Mouse (Mus musculus): ENCODE measurements around the gene Fam205a1. TPM values are rescaled to one million over a fixed set of nuclear protein-coding genes. Genes with fewer than 3 reads are reported as not detected.
"Not testable (repeated sequence)": the region's sequence is repeated elsewhere in the genome, so short reads cannot be mapped to it uniquely, and the experiment has no call there.

The Fam205a1 gene
- polyA plus RNA-seq, 1 experiment from 2014 or later: not detected

GRCm38 (mm10) chr4:42876586-42877291 lies 23.1 kb upstream of the Fam205a1 start:
- Histone ChIP-seq H3K9ac (no peak overlapping the region), H3K27me3 (no peaks in the 10 kb centered on the region), H3K27ac (no peak overlapping the region), H3K4me3 (no peak overlapping the region), H3K4me1 (no peaks in the 10 kb centered on the region), H3K36me3 (no peaks in the 10 kb centered on the region), H3K4me2 (no peak overlapping the region), H3K9me3 (no peaks in the 10 kb centered on the region)
- 33% methylated on average over 5 of the region's 5 CpGs for WGBS
- 0 out of 2 replicates have a peak, but pooled peaks have one; percentile 63 for ATAC-seq (ENCODE audit: insufficient number of reproducible peaks, low FRiP score, low TSS enrichment, low read depth)

- Histone ChIP-seq H3K27me3 (no peaks in the 10 kb centered on the region), H3K9me3 (no peaks in the 10 kb centered on the region), H3K4me1 (no peaks in the 10 kb centered on the region), H3K4me2 (no peak within 1 kb of the TSS), H3K36me3 (no peaks in the 10 kb centered on the region), H3K27ac (no peak within 1 kb of the TSS), H3K9ac (no peak within 1 kb of the TSS), H3K4me3 (no peak within 1 kb of the TSS)
- 85% methylated on average over 7 of the region's 7 CpGs for WGBS
- ATAC-seq (ENCODE audit: insufficient number of reproducible peaks, low FRiP score, low TSS enrichment, low read depth): no peak
Measured at GRCm38 (mm10) chr4:42874134-42874533, 20.4 kb upstream of the Fam205a1 start, which contains the start of gene Fam205c. TSS of gene Fam205c (minus strand) at chr4:42874234.

GRCm38 (mm10) chr4:42872746-42873435 lies 19.2 kb upstream of the Fam205a1 start:
- Histone ChIP-seq H3K36me3 (no peaks in the 10 kb centered on the region), H3K27ac (no peak overlapping the region), H3K4me1 (no peaks in the 10 kb centered on the region), H3K27me3 (no peaks in the 10 kb centered on the region), H3K9me3 (no peaks in the 10 kb centered on the region), H3K4me3 (no peak overlapping the region), H3K9ac (no peak overlapping the region), H3K4me2 (no peak overlapping the region)
- no peak for ATAC-seq (ENCODE audit: insufficient number of reproducible peaks, low FRiP score, low TSS enrichment, low read depth)
- 69% methylated on average over 16 of the region's 16 CpGs for WGBS

GRCm38 (mm10) chr4:42872151-42872550 lies 18.5 kb upstream of the Fam205a1 start:
- Histone ChIP-seq H3K9me3 (no peaks in the 10 kb centered on the region), H3K4me2 (no peak overlapping the region), H3K4me3 (no peak overlapping the region), H3K27ac (no peak overlapping the region), H3K4me1 (no peaks in the 10 kb centered on the region), H3K9ac (no peak overlapping the region), H3K27me3 (no peaks in the 10 kb centered on the region), H3K36me3 (no peaks in the 10 kb centered on the region)
- ATAC-seq (ENCODE audit: insufficient number of reproducible peaks, low FRiP score, low TSS enrichment, low read depth): no peak
- 86% methylated on average over 7 of the region's 7 CpGs for WGBS

GRCm38 (mm10) chr4:42870748-42871147 lies 17.1 kb upstream of the Fam205a1 start:
- no peak for ATAC-seq (ENCODE audit: insufficient number of reproducible peaks, low FRiP score, low TSS enrichment, low read depth)
- H3K4me3 ChIP-seq: no peak overlapping the region
- H3K27ac ChIP-seq: no peak overlapping the region
- no peaks in the 10 kb centered on the region for H3K4me1 ChIP-seq
- H3K36me3 ChIP-seq: no peaks in the 10 kb centered on the region
- WGBS: 73% methylated on average over 5 of the region's 5 CpGs
- no peaks in the 10 kb centered on the region for H3K9me3 ChIP-seq
- H3K4me2 ChIP-seq: no peak overlapping the region
- H3K27me3 ChIP-seq: no peaks in the 10 kb centered on the region
- no peak overlapping the region for H3K9ac ChIP-seq

DNA sequence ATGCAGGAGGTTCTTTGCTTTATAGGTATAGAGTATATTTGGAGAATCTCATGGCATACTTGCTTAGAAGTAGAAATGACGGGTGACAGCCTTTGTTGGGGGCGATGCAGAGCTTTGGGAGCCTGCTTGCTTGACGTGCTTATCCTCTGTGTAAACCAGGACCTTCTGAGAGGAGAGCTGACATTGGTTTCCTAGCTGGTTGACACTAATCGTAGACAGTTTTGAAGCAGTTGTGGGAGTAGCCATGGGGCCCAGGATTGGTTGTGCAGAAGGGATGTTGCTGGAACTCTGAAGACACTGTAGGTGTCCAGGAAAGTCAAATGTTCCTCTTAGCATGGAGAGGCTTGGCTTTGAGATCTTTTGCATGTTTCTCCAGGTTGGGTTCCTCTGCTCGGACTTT lies 14.5 kb upstream of the Fam205a1 start:
- no peaks in the 10 kb centered on the region for H3K9me3 ChIP-seq
- no peak overlapping the region for H3K9ac ChIP-seq
- no peak overlapping the region for H3K4me3 ChIP-seq
- no peaks in the 10 kb centered on the region for H3K27me3 ChIP-seq
- H3K27ac ChIP-seq: no peak overlapping the region
- no peak overlapping the region for H3K4me2 ChIP-seq
- no peaks in the 10 kb centered on the region for H3K4me1 ChIP-seq
- ATAC-seq (ENCODE audit: insufficient number of reproducible peaks, low FRiP score, low TSS enrichment, low read depth): no peak
- H3K36me3 ChIP-seq: no peaks in the 10 kb centered on the region
- WGBS: 87% methylated on average over 5 of the region's 5 CpGs

- no peak overlapping the region for H3K4me3 ChIP-seq
- no peak for ATAC-seq (ENCODE audit: insufficient number of reproducible peaks, low FRiP score, low TSS enrichment, low read depth)
- no peaks in the 10 kb centered on the region for H3K36me3 ChIP-seq
- no peak overlapping the region for H3K9ac ChIP-seq
- no peak overlapping the region for H3K27ac ChIP-seq
- no peak overlapping the region for H3K4me2 ChIP-seq
- H3K27me3 ChIP-seq: no peaks in the 10 kb centered on the region
- 58% methylated on average over 3 of the region's 3 CpGs for WGBS
- no peaks in the 10 kb centered on the region for H3K4me1 ChIP-seq
- H3K9me3 ChIP-seq: no peaks in the 10 kb centered on the region
Measured at GRCm38 (mm10) chr4:42867390-42867789, 13.7 kb upstream of the Fam205a1 start.

- H3K36me3 ChIP-seq; H3K27me3 ChIP-seq; H3K4me1 ChIP-seq; H3K9me3 ChIP-seq; ATAC-seq (ENCODE audit: insufficient number of reproducible peaks, low FRiP score, low TSS enrichment, low read depth); H3K4me2 ChIP-seq; H3K4me3 ChIP-seq; H3K9ac ChIP-seq; H3K27ac ChIP-seq: not testable (repeated sequence)
- WGBS: 78% methylated on average over 5 of the region's 5 CpGs
Measured at GRCm38 (mm10) chr4:42863487-42863886, 9.8 kb upstream of the Fam205a1 start.

DNA sequence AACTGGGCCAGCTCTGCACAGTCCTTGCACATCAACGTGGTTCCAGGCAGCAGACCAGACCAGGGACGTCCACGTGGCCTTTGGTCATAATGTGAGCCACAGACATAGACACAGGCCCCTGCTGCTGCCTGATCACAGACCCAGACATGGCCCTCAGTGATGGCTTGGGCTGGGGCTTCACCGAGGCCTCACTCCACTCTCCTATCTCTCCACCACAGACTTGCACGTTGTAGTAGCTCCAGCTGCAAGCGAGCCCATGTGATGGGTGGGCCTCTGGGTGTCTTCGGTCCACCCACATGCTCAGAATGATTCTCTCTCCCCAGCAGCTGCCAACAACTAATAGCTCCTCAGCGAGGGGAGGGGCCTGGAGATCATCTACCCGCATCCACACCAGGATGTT lies 6.8 kb upstream of the Fam205a1 start:
- not testable (repeated sequence) for H3K9ac ChIP-seq; H3K4me1 ChIP-seq; H3K27me3 ChIP-seq; H3K27ac ChIP-seq; H3K36me3 ChIP-seq; H3K4me2 ChIP-seq; H3K4me3 ChIP-seq; H3K9me3 ChIP-seq; ATAC-seq (ENCODE audit: insufficient number of reproducible peaks, low FRiP score, low TSS enrichment, low read depth)
- WGBS: 83% methylated on average over 9 of the region's 9 CpGs

DNA sequence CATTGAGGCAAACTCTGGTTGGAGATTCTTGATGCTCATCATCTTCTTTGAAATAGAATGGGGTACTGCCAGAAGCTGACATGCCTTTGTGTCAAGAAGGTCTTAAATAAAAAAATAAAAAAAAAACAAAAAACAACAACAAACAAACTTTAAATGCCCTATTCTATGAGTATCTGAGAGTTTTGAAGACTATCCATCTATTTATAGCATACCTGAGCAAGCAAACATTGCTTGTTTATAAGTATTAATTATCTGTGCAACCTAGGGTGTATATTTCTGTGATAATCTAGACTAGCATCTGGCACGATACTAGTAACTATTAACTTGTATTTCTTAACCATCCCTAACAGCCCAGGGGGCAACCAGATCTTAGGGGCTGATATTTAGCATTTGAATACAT lies 3.0 kb upstream of the Fam205a1 start, which contains the start of gene Gm12394:
Gene Gm12394, minus strand, starts transcription at position 101 of the 400 bp plus-strand sequence.
- not testable (repeated sequence) for H3K4me2 ChIP-seq; H3K27me3 ChIP-seq; H3K4me1 ChIP-seq; H3K9ac ChIP-seq; H3K9me3 ChIP-seq; H3K4me3 ChIP-seq; H3K36me3 ChIP-seq; ATAC-seq (ENCODE audit: insufficient number of reproducible peaks, low FRiP score, low TSS enrichment, low read depth); H3K27ac ChIP-seq
- 77% methylated on average over 1 of the region's 1 CpGs for WGBS

All from limb, embryonic 15.5 days (tissue).